In the genomic region with DNA sequence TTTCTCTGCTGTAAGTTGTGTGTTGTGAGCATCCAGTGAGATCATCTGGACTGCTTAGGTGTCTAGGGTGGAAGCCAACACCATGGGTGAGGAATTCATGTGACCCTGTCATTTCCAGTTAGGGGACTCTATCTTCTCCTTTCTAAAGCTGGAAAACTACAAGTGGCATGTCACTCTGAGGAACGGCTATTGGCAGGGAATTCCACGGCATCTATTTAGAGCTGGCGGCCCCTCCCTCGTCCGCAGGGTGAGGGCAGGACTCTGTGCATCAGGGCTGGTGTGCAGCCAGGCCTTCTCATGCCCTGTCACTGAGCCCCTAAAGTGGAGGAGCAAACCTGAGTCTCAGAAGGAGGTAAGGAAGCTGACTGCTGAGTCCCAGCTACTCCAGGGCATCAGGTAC, we compare ENCODE assay signal across 24 mouse cellular contexts. TPM values are rescaled to one million over a fixed set of nuclear protein-coding genes. Genes with fewer than 3 reads are reported as not detected.
A peak's percentile ranks its signal among the peaks of the same experiment; 100 is the strongest.
DNase-seq lines count a peak whose midpoint lies in the region; ATAC-seq and TF ChIP-seq lines count a peak whose summit lies in the region.
"Had no signal": no experiment of that assay in that cellular context is flagged by ENCODE, and none has a peak within 500 bp of the region (broad histone marks: within the 10 kb centered on the region; RNA-seq: fewer than 3 reads in every experiment).

No protein-coding gene starts in this region.

- no peak overlapping the region for H3K9ac ChIP-seq in heart, embryonic 12.5 days
- H3K9ac ChIP-seq: embryonic facial prominence, embryonic 15.5 days; forebrain, postnatal 0 days; hindbrain, embryonic 14.5 days; neural tube, embryonic 13.5 days; stomach, embryonic 15.5 days had no signal

- DNase-seq in Muller cell, postnatal 12 days (ENCODE audit: inconsistent ontology term): peak; percentile 36
- peak; percentile 53 to 77 for DNase-seq in heart, adult 18-20 months
- peak; percentile 64 to 77 for DNase-seq in heart, postnatal 10 days
- no peak for DNase-seq in left cerebral cortex, adult 2 months (ENCODE audit: extremely low spot score in 1 of 2, low spot score in 2 of 2)
- no peak for DNase-seq in layer of hippocampus, postnatal 36 days
- no peak for DNase-seq in right cerebral cortex, postnatal 25 days
- DNase-seq: adrenal gland, postnatal 10 days; B cell, adult 2 months; cerebellum, adult 8-10 months; forebrain, postnatal 0 days; kidney, adult 18-20 months; thymus, adult 18-20 months; thymus, postnatal 36 days had no signal

- peaks cover 26% of the 10 kb centered on the region for H3K4me1 ChIP-seq in heart, embryonic 12.5 days (replicated peaks)
- H3K4me1 ChIP-seq: embryonic facial prominence, embryonic 15.5 days; neural tube, embryonic 13.5 days; stomach, embryonic 15.5 days had no signal

- H3K36me3 ChIP-seq in heart, embryonic 12.5 days: no peaks in the 10 kb centered on the region
- H3K36me3 ChIP-seq: embryonic facial prominence, embryonic 15.5 days; G1E; neural tube, embryonic 13.5 days; stomach, embryonic 15.5 days had no signal

- no peaks in the 10 kb centered on the region for H3K27me3 ChIP-seq in heart, embryonic 12.5 days (replicated peaks)
- H3K27me3 ChIP-seq: CH12.LX; embryonic facial prominence, embryonic 15.5 days; neural tube, embryonic 13.5 days; stomach, embryonic 15.5 days had no signal

- no peak overlapping the region for H3K4me2 ChIP-seq in heart, embryonic 12.5 days
- H3K4me2 ChIP-seq: embryonic facial prominence, embryonic 15.5 days; hindbrain, embryonic 14.5 days; neural tube, embryonic 13.5 days; stomach, embryonic 15.5 days had no signal

- intact Hi-C loops in heart, postnatal 10 days (cut with DNase I): no loop called here
- intact Hi-C loops in left cerebral cortex, adult 2 months (cut with DNase I): no loop called here

- no peak overlapping the region for H3K4me3 ChIP-seq in heart, embryonic 12.5 days
- H3K4me3 ChIP-seq in left cerebral cortex, adult 2 months: no peak overlapping the region
- H3K4me3 ChIP-seq: embryonic facial prominence, embryonic 15.5 days; myocyte; neural tube, embryonic 13.5 days; stomach, embryonic 15.5 days had no signal

- H3K27ac ChIP-seq in heart, embryonic 12.5 days (ENCODE audit: poor library complexity, severe bottlenecking): peak overlapping the region; percentile 63
- H3K27ac ChIP-seq in left cerebral cortex, adult 2 months: no peak overlapping the region
- H3K27ac ChIP-seq: embryonic facial prominence, embryonic 15.5 days; hindbrain, embryonic 14.5 days; macrophage; neural tube, embryonic 13.5 days; stomach, embryonic 15.5 days had no signal

- 39% methylated on average over 5 of the region's 5 CpGs for whole genome bisulfite sequencing in heart, embryonic 12.5 days

- no peaks in the 10 kb centered on the region for H3K9me3 ChIP-seq in heart, embryonic 12.5 days (replicated peaks)
- H3K9me3 ChIP-seq: embryonic facial prominence, embryonic 15.5 days; G1E; neural tube, embryonic 13.5 days; stomach, embryonic 15.5 days had no signal

- no peak for ATAC-seq in heart, embryonic 12.5 days (ENCODE audit: insufficient number of reproducible peaks, low FRiP score)
- ATAC-seq: forebrain, postnatal 0 days; inflammation-experienced regulatory T-cells, adult 6 months; midbrain, embryonic 16.5 days had no signal

- TF ChIP-seq CTCF in left cerebral cortex, adult 2 months (IDR thresholded peaks at IDR 0.05): no peak

RNA-seq across cellular contexts. Expression of a gene that starts 35.0 kb away (rescaled TPM):
- total RNA-seq in heart, adult 18-20 months (2021): 1 to 10 TPM; 3.3 to 4.2 TPM
- polyA plus RNA-seq in heart, embryonic 12.5 days (2016; fragmentation: Nextera tagmentation; extraction: Ambion mirVana): 12.4 and 14.3 TPM in 2 replicates
- total RNA-seq in heart, postnatal 10 days (2021): 10 to 100 TPM; 10.3 to 14.2 TPM
- 10 to 100 TPM; 16.7 to 26.9 TPM for total RNA-seq in left cerebral cortex, adult 2 months (2021)
- total RNA-seq in layer of hippocampus, postnatal 36 days (2021): 10 to 100 TPM; 23.6 to 27.0 TPM

Comparison
In these comparisons a context has a peak if more than half of its experiments do, and no peak if none do; other contexts are left out.
1. DNase-seq: peak in Muller cell, postnatal 12 days (single experiment), heart, adult 18-20 months (2 of 2) and heart, postnatal 10 days (2 of 2); none in left cerebral cortex, adult 2 months (0 of 2), layer of hippocampus, postnatal 36 days (0 of 2) and right cerebral cortex, postnatal 25 days (single experiment).